Mouse (Mus musculus) neural tube, embryonic 15.5 days (tissue): ENCODE results near the gene Ubp1. TPM values are rescaled to one million over a fixed set of nuclear protein-coding genes. Genes with fewer than 3 reads are reported as not detected.
A peak's percentile ranks its signal among the peaks of the same experiment; 100 is the strongest.
"Not testable (repeated sequence)": the region's sequence is repeated elsewhere in the genome, so short reads cannot be mapped to it uniquely, and the experiment has no call there.

Experiments
- ATAC-seq: fragments of 200-750 bp; cut with Nextera tagmentation; 2 replicates; pipeline ENCODE4 v1.8.0; 2017; ENCODE audit warnings: mild to moderate bottlenecking, moderate TSS enrichment, moderate library complexity; ENCODE audit not compliant: low FRiP score
- H3K27ac ChIP-seq: fragments of 300-500 bp; sonication (generic); replicated peaks from 2 replicates; pipeline ENCODE4 v1.5.1; 2015; ENCODE audit warnings: mild to moderate bottlenecking, inconsistent platforms
- H3K27me3 ChIP-seq: fragments of 300-500 bp; sonication (generic); replicated peaks from 2 replicates; pipeline ENCODE4 v1.6.1; 2015; ENCODE audit warnings: inconsistent platforms
- H3K36me3 ChIP-seq: fragments of 300-500 bp; sonication (generic); 2 replicates; pipeline ENCODE4 v1.6.1; 2015; ENCODE audit warnings: inconsistent platforms
- H3K4me1 ChIP-seq: fragments of 300-500 bp; sonication (generic); 2 replicates; pipeline ENCODE4 v1.6.1; 2015; ENCODE audit warnings: inconsistent platforms
- H3K4me2 ChIP-seq: fragments of 300-500 bp; sonication (generic); 2 replicates; pipeline ENCODE4 v1.6.1; 2015; ENCODE audit warnings: inconsistent platforms, mild to moderate bottlenecking, moderate library complexity
- H3K4me3 ChIP-seq: fragments of 300-500 bp; sonication (generic); replicated peaks from 2 replicates; pipeline ENCODE4 v1.5.1; 2015; ENCODE audit warnings: mild to moderate bottlenecking, inconsistent platforms
- H3K9ac ChIP-seq: fragments of 300-500 bp; sonication (generic); replicated peaks from 2 replicates; pipeline ENCODE4 v1.6.1; 2015; ENCODE audit warnings: mild to moderate bottlenecking, inconsistent platforms
- H3K9me3 ChIP-seq: fragments of 300-500 bp; sonication (generic); replicated peaks from 2 replicates; pipeline ENCODE4 v1.6.1; 2016; ENCODE audit warnings: inconsistent platforms
- WGBS: fragments of 180-500 bp; shearing (Covaris S2); methylation state at CpG from one replicate; pipeline ENCODE4 v1.1.7; 2015; ENCODE audit warnings: mixed read lengths; 5-methylcytosine and 5-hydroxymethylcytosine counted together
- polyA plus RNA-seq: library from polyadenylated mRNA; unstranded; fragments of >200 nt; fragmentation: Nextera tagmentation; extraction: Ambion mirVana; gene quantifications from 2 replicates; pipeline ENCODE4 v1.2.1, GENCODE M21; 2015

The Ubp1 gene
- polyA plus RNA-seq = 28.3 and 29.9 TPM in 2 replicates

- Histone ChIP-seq H3K4me3 (peak within 1 kb of the TSS; percentile 93), H3K27ac (peak within 1 kb of the TSS; percentile 95), H3K27me3 (no peaks in the 10 kb centered on the region), H3K9me3 (no peaks in the 10 kb centered on the region), H3K36me3 (no peaks in the 10 kb centered on the region), H3K9ac (peak within 1 kb of the TSS; percentile 93), H3K4me1 (peaks cover 36% of the 10 kb centered on the region), H3K4me2 (peak within 1 kb of the TSS; percentile 89)
- 1% methylated on average over 71 of the region's 86 CpGs for WGBS
- ATAC-seq = peak; percentile 96
These were observed at the start of gene Ubp1 for GRCm38 (mm10) chr9:113930534-113931374. Ubp1 (plus strand) TSS chr9:113930934.

DNA sequence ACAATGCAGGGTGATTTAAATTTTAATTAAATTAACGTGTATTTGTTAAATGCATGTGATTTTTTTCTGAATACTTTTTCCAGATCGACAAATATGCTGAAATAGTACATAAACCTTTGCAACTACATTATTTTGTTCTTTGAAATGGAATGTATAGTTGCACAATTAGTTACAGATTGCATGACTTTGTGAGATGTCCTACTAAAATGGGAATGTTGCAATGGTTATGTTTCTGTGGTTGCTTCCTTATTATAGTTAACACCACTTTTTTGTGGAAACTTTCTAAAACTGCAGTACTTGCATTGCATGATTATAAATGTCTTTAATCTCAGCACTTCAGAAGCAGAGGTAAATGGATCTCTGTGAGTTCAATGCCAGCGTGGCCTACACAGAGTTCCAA lies 35.8 kb upstream of the Ubp1 start:
- no peaks in the 10 kb centered on the region for H3K4me1 ChIP-seq
- WGBS = 98% methylated on average over 3 of the region's 3 CpGs
- no peaks in the 10 kb centered on the region for H3K9me3 ChIP-seq
- no peak overlapping the region for H3K4me3 ChIP-seq
- no peaks in the 10 kb centered on the region for H3K27me3 ChIP-seq
- H3K27ac ChIP-seq = no peak overlapping the region
- H3K36me3 ChIP-seq = peaks cover 84% of the 10 kb centered on the region
- no peak overlapping the region for H3K4me2 ChIP-seq
- H3K9ac ChIP-seq = no peak overlapping the region
- ATAC-seq = no peak

GRCm38 (mm10) chr9:113903136-113903535 lies 27.6 kb upstream of the Ubp1 start:
- Histone ChIP-seq H3K36me3 (peaks cover 86% of the 10 kb centered on the region), H3K4me2 (no peak overlapping the region), H3K27ac (no peak overlapping the region), H3K4me3 (no peak overlapping the region), H3K4me1 (no peaks in the 10 kb centered on the region), H3K9me3 (no peaks in the 10 kb centered on the region), H3K27me3 (no peaks in the 10 kb centered on the region), H3K9ac (no peak overlapping the region)
- WGBS = 78% methylated on average over 4 of the region's 4 CpGs
- no peak for ATAC-seq

GRCm38 (mm10) chr9:113904315-113904714 lies 26.4 kb upstream of the Ubp1 start:
- H3K36me3 ChIP-seq = peaks cover 87% of the 10 kb centered on the region
- not testable (repeated sequence) for ATAC-seq, H3K4me2 ChIP-seq, H3K4me1 ChIP-seq, H3K27ac ChIP-seq, H3K9ac ChIP-seq, H3K9me3 ChIP-seq, H3K27me3 ChIP-seq, H3K4me3 ChIP-seq
- WGBS = 97% methylated on average over 6 of the region's 6 CpGs

- no peaks in the 10 kb centered on the region for H3K9me3 ChIP-seq
- no peak for ATAC-seq
- no peak overlapping the region for H3K27ac ChIP-seq
- H3K9ac ChIP-seq = no peak overlapping the region
- H3K27me3 ChIP-seq = no peaks in the 10 kb centered on the region
- H3K4me2 ChIP-seq = no peak overlapping the region
- H3K4me1 ChIP-seq = no peaks in the 10 kb centered on the region
- H3K4me3 ChIP-seq = no peak overlapping the region
- 97% methylated on average over 5 of the region's 5 CpGs for WGBS
- peaks cover 67% of the 10 kb centered on the region for H3K36me3 ChIP-seq
These were observed 14.9 kb upstream of the Ubp1 start for GRCm38 (mm10) chr9:113915789-113916188.

GRCm38 (mm10) chr9:113922677-113923076 lies 8.1 kb upstream of the Ubp1 start:
- Histone ChIP-seq H3K4me1 (no peaks in the 10 kb centered on the region), H3K27ac (no peak overlapping the region), H3K9me3 (no peaks in the 10 kb centered on the region), H3K27me3 (no peaks in the 10 kb centered on the region), H3K4me3 (no peak overlapping the region), H3K9ac (no peak overlapping the region), H3K36me3 (peaks cover 46% of the 10 kb centered on the region), H3K4me2 (no peak overlapping the region)
- ATAC-seq = no peak
- 95% methylated on average over 5 of the region's 5 CpGs for WGBS

GRCm38 (mm10) chr9:113924883-113925282 lies 5.9 kb upstream of the Ubp1 start:
- no peaks in the 10 kb centered on the region for H3K9me3 ChIP-seq
- peaks cover 39% of the 10 kb centered on the region for H3K36me3 ChIP-seq
- 89% methylated on average over 5 of the region's 5 CpGs for WGBS
- no peaks in the 10 kb centered on the region for H3K4me1 ChIP-seq
- H3K4me3 ChIP-seq = no peak overlapping the region
- H3K9ac ChIP-seq = no peak overlapping the region
- no peak overlapping the region for H3K4me2 ChIP-seq
- no peak overlapping the region for H3K27ac ChIP-seq
- H3K27me3 ChIP-seq = no peaks in the 10 kb centered on the region
- no peak for ATAC-seq

DNA sequence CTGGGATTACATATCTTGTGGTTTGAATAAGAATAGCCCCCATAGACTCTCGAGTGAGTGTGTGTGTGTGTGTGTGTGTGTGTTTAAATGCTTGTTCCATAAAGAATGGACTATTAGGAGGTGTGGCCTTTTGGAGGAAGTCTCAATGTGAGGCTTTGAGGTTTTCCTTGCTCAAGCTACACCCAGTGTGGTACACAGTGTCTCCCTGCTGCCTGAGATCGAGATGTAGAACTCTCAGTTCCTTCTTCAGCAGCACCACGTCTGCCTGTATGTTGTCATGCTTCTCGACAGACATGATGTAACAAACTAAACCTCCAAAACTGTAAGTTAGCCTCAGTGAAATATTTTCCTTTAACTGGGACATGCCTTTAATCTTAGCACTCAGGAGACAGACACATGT lies 2.1 kb upstream of the Ubp1 start:
- 94% methylated on average over 4 of the region's 4 CpGs for WGBS
- Histone ChIP-seq H3K27me3 (no peaks in the 10 kb centered on the region), H3K4me3 (no peak overlapping the region), H3K9me3 (no peaks in the 10 kb centered on the region), H3K9ac (no peak overlapping the region), H3K27ac (no peak overlapping the region), H3K36me3 (peaks cover 16% of the 10 kb centered on the region), H3K4me2 (no peak overlapping the region), H3K4me1 (peaks cover 19% of the 10 kb centered on the region)
- ATAC-seq = no peak

DNA sequence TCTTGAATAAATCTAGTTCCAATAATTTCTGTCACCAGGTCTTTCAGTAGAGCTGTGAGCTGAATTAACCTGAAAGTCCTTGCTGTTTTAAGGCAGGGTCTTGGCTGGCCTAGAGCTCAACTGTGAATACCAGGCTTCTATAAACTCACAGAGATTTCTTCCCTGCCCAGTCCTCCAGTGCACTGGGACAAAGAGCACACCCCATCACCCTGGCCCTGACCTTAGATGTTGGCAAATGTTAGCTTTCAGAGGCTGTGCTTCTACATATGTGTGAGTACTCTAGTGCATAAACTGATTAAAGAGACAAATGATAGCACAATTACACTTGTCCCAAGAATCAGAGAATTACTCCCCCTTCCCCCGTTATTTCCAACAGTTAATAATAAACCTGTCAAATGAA lies 1.1 kb upstream of the Ubp1 start:
- Histone ChIP-seq H3K9me3 (no peaks in the 10 kb centered on the region), H3K4me3 (peak overlapping the region; percentile 93; the same call in 1 of the 2 replicates), H3K4me2 (peak overlapping the region; percentile 66), H3K36me3 (peaks cover 5% of the 10 kb centered on the region; the same call in 1 of the 2 replicates), H3K27ac (peak overlapping the region; percentile 95; the same call in 1 of the 2 replicates), H3K27me3 (no peaks in the 10 kb centered on the region), H3K9ac (0 out of 2 replicates have a peak overlapping the region, but pooled peaks have one; percentile 93), H3K4me1 (peaks cover 28% of the 10 kb centered on the region)
- WGBS = 70% methylated on average over 1 of the region's 1 CpGs
- no peak for ATAC-seq

- H3K9me3 ChIP-seq = no peaks in the 10 kb centered on the region
- no peaks in the 10 kb centered on the region for H3K27me3 ChIP-seq
- peak overlapping the region; percentile 89 for H3K4me2 ChIP-seq
- no peaks in the 10 kb centered on the region for H3K36me3 ChIP-seq
- H3K27ac ChIP-seq = peak overlapping the region; percentile 95
- ATAC-seq = peak; percentile 9; the same call in 1 of the 2 replicates
- H3K4me3 ChIP-seq = peak overlapping the region; percentile 93
- WGBS = under 1% methylated on average over 54 of the region's 91 CpGs
- peak overlapping the region; percentile 93 for H3K9ac ChIP-seq
- peaks cover 38% of the 10 kb centered on the region for H3K4me1 ChIP-seq
These were observed 803 bp downstream of the Ubp1 start for GRCm38 (mm10) chr9:113931375-113932099.

DNA sequence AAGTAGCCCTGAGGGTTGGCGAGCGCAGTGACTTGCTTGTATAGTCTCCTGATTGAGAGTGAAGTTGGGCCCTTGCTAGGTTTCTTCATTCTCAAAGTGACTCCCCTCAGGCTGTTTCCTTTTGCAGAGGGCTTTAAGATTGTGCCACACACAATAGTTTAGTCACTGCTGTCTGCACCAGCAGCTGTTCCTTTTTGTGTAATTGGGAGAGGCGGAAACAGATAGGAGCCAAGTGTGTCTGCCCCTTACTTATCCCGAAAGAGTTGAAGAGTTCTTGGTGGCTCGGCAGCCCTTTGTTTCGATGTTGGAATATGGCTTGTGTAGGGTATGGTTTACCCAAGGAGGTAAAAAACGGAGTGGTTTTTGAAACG lies 1.4 kb downstream of the Ubp1 start:
- H3K4me1 ChIP-seq = peaks cover 38% of the 10 kb centered on the region
- no peaks in the 10 kb centered on the region for H3K9me3 ChIP-seq
- no peaks in the 10 kb centered on the region for H3K27me3 ChIP-seq
- H3K9ac ChIP-seq = peak overlapping the region; percentile 93
- no peak for ATAC-seq
- peak overlapping the region; percentile 89 for H3K4me2 ChIP-seq
- under 1% methylated on average over 8 of the region's 8 CpGs for WGBS
- H3K4me3 ChIP-seq = peak overlapping the region; percentile 93
- no peaks in the 10 kb centered on the region for H3K36me3 ChIP-seq
- H3K27ac ChIP-seq = peak overlapping the region; percentile 95

GRCm38 (mm10) chr9:113932501-113932900 lies 1.8 kb downstream of the Ubp1 start:
- no peaks in the 10 kb centered on the region for H3K9me3 ChIP-seq
- H3K4me1 ChIP-seq = peaks cover 38% of the 10 kb centered on the region
- ATAC-seq = no peak
- H3K27me3 ChIP-seq = no peaks in the 10 kb centered on the region
- H3K4me3 ChIP-seq = peak overlapping the region; percentile 93
- peak overlapping the region; percentile 93 for H3K9ac ChIP-seq
- no peaks in the 10 kb centered on the region for H3K36me3 ChIP-seq
- H3K4me2 ChIP-seq = peak overlapping the region; percentile 89
- 25% methylated on average over 11 of the region's 11 CpGs for WGBS
- peak overlapping the region; percentile 95; the same call in 1 of the 2 replicates for H3K27ac ChIP-seq
